Mouse (Mus musculus) lung, postnatal 0 days (tissue): ENCODE measurements around the gene Tnnt2.

ENCODE experiments used
- CTCF ChIP-seq: IDR thresholded peaks from 2 replicates; pipeline ENCODE4 v1.5.1; 2016; ENCODE audit warnings: antibody characterized with exemption, mild to moderate bottlenecking
- EP300 ChIP-seq: IDR thresholded peaks from 2 replicates; pipeline ENCODE4 v1.6.1; 2016; ENCODE audit warnings: antibody characterized with exemption, mild to moderate bottlenecking, control low read depth

GRCm38 (mm10) chr1:135843519-135844262 is 7.5 kb downstream of the Tnnt2 start:
- TF ChIP-seq CTCF (no peak), EP300 (no peak)
